Mouse (Mus musculus): Measurements from ENCODE around the gene Gm10803.
"Not testable (repeated sequence)": the region's sequence is repeated elsewhere in the genome, so short reads cannot be mapped to it uniquely, and the experiment has no call there.

Gm10803 gene

GRCm38 (mm10) chr2:93560268-93560667 lies at the start of gene Gm10803:
TSS of gene Gm10803 (plus strand) at chr2:93560568.
- DNase-seq (ENCODE audit: low spot score): not testable (repeated sequence)

GRCm38 (mm10) chr2:93510839-93511238 lies 49.5 kb upstream of the Gm10803 start:
- no peak for DNase-seq (ENCODE audit: low spot score)

- DNase-seq (ENCODE audit: low spot score): no peak
Measured at GRCm38 (mm10) chr2:93512130-93512529, 48.2 kb upstream of the Gm10803 start.

GRCm38 (mm10) chr2:93515246-93515645 lies 45.1 kb upstream of the Gm10803 start:
- DNase-seq (ENCODE audit: low spot score): no peak

GRCm38 (mm10) chr2:93521042-93521441 lies 39.3 kb upstream of the Gm10803 start:
- DNase-seq (ENCODE audit: low spot score): no peak

GRCm38 (mm10) chr2:93521571-93521970 lies 38.8 kb upstream of the Gm10803 start:
- DNase-seq (ENCODE audit: low spot score): no peak

- DNase-seq (ENCODE audit: low spot score): no peak
Measured at GRCm38 (mm10) chr2:93522005-93522404, 38.4 kb upstream of the Gm10803 start.

- no peak for DNase-seq (ENCODE audit: low spot score)
Measured at GRCm38 (mm10) chr2:93525033-93525762, 35.2 kb upstream of the Gm10803 start.

- DNase-seq (ENCODE audit: low spot score): no peak
Measured at GRCm38 (mm10) chr2:93529602-93530001, 30.8 kb upstream of the Gm10803 start.

GRCm38 (mm10) chr2:93533891-93534290 lies 26.5 kb upstream of the Gm10803 start:
- DNase-seq (ENCODE audit: low spot score): no peak

GRCm38 (mm10) chr2:93537385-93537967 lies 22.9 kb upstream of the Gm10803 start:
- no peak for DNase-seq (ENCODE audit: low spot score)

- DNase-seq (ENCODE audit: low spot score): no peak
Measured at GRCm38 (mm10) chr2:93538140-93538539, 22.2 kb upstream of the Gm10803 start.

- DNase-seq (ENCODE audit: low spot score): no peak
Measured at GRCm38 (mm10) chr2:93541771-93542170, 18.6 kb upstream of the Gm10803 start.

GRCm38 (mm10) chr2:93552676-93553521 lies 7.5 kb upstream of the Gm10803 start:
- no peak for DNase-seq (ENCODE audit: low spot score)

GRCm38 (mm10) chr2:93553905-93554304 lies 6.5 kb upstream of the Gm10803 start:
- no peak for DNase-seq (ENCODE audit: low spot score)

- DNase-seq (ENCODE audit: low spot score): no peak
Measured at GRCm38 (mm10) chr2:93565647-93566046, 5.3 kb downstream of the Gm10803 start.

- no peak for DNase-seq (ENCODE audit: low spot score)
Measured at GRCm38 (mm10) chr2:93567675-93568074, 7.3 kb downstream of the Gm10803 start.

- no peak for DNase-seq (ENCODE audit: low spot score)
Measured at GRCm38 (mm10) chr2:93572565-93572964, 12.2 kb downstream of the Gm10803 start.

GRCm38 (mm10) chr2:93581271-93581670 lies 20.9 kb downstream of the Gm10803 start:
- no peak for DNase-seq (ENCODE audit: low spot score)

- no peak for DNase-seq (ENCODE audit: low spot score)
Measured at GRCm38 (mm10) chr2:93585821-93586220, 25.5 kb downstream of the Gm10803 start.

- no peak for DNase-seq (ENCODE audit: low spot score)
Measured at GRCm38 (mm10) chr2:93587446-93587845, 27.1 kb downstream of the Gm10803 start.

- no peak for DNase-seq (ENCODE audit: low spot score)
Measured at GRCm38 (mm10) chr2:93589875-93590274, 29.5 kb downstream of the Gm10803 start.

GRCm38 (mm10) chr2:93591706-93592105 lies 31.3 kb downstream of the Gm10803 start:
- no peak for DNase-seq (ENCODE audit: low spot score)

All from spleen, adult 12 weeks (tissue).